14 mouse cellular contexts compared by ENCODE assay signal in the genomic region with DNA sequence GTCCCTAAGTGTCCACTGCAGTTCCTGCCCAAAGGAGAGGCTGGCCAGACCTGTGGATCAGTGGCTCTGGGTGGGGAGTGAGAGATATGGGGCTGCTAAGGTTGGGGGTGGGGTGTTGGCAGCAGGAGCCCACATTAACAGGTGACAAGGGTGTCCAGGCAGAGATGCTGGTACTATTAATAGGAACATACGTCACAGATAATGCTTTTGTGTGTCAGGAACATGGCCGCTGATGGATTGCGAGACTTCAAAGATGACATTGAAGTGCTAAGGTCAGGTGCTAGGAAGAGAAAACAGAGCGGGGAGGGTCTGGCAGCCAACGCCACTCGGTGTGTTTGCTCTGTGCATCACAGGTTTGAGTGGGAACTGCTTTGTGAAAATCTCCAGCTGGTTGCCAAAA. TPM values are rescaled to one million over a fixed set of nuclear protein-coding genes. Genes with fewer than 3 reads are reported as not detected.
DNase-seq lines count a peak whose midpoint lies in the region; ATAC-seq and TF ChIP-seq lines count a peak whose summit lies in the region.
"Had no signal": no experiment of that assay in that cellular context is flagged by ENCODE, and none has a peak within 500 bp of the region (broad histone marks: within the 10 kb centered on the region; RNA-seq: fewer than 3 reads in every experiment).

No protein-coding gene starts in this region.

- no peak overlapping the region for H3K4me3 ChIP-seq in thymus, adult 2 months (ENCODE audit: control insufficient read depth, insufficient read depth, low read length)
- no peak overlapping the region for H3K4me3 ChIP-seq in heart, postnatal 0 days (ENCODE audit: low read depth, low read length)

- 90% methylated on average over 6 of the region's 6 CpGs for WGBS in thymus, adult 2 months
- 40% methylated on average over 6 of the region's 6 CpGs for WGBS in heart, postnatal 0 days

- TF ChIP-seq EP300 in heart, postnatal 0 days (IDR thresholded peaks at IDR 0.05; ENCODE audit: low read depth): peak; percentile 75; the same call in 1 of the 2 replicates

- no peaks in the 10 kb centered on the region for H3K27me3 ChIP-seq in thymus, adult 2 months (ENCODE audit: control insufficient read depth, insufficient read depth, low read length)
- no peaks in the 10 kb centered on the region for H3K27me3 ChIP-seq in heart, postnatal 0 days (ENCODE audit: control insufficient read depth, insufficient read depth, low read length)

- H3K4me1 ChIP-seq in thymus, adult 2 months (replicated peaks; ENCODE audit: control insufficient read depth, insufficient read depth, low read length): peaks cover 40% of the 10 kb centered on the region
- peaks cover 41% of the 10 kb centered on the region for H3K4me1 ChIP-seq in heart, postnatal 0 days (ENCODE audit: control insufficient read depth, insufficient read depth)

- H3K27ac ChIP-seq in thymus, adult 2 months (ENCODE audit: control insufficient read depth, insufficient read depth, low read length): no peak overlapping the region
- H3K27ac ChIP-seq in heart, postnatal 0 days (ENCODE audit: low read depth): peak overlapping the region; percentile 96
- H3K27ac ChIP-seq: hindbrain, postnatal 0 days had no signal

- H3K36me3 ChIP-seq in thymus, adult 2 months (ENCODE audit: control insufficient read depth, insufficient read depth, low read length): no peaks in the 10 kb centered on the region
- H3K36me3 ChIP-seq in heart, postnatal 0 days (replicated peaks; ENCODE audit: control insufficient read depth, insufficient read depth, low read length): no peaks in the 10 kb centered on the region

- peak; percentile 84 for ATAC-seq in heart, postnatal 0 days (ENCODE audit: insufficient read depth, low read depth)
- ATAC-seq: forebrain, postnatal 0 days; hindbrain, postnatal 0 days had no signal

- peak; percentile 15 for DNase-seq in embryo, embryonic 9.5 days (ENCODE audit: extremely low spot score)
- DNase-seq in embryo, embryonic 11 days: no peak
- DNase-seq in thymus, postnatal 4 days: peak; percentile 11
- DNase-seq in thymus, adult 2 months: no peak
- DNase-seq in heart, postnatal 0 days (ENCODE audit: low spot score): peak; percentile 93
- DNase-seq in ovary, postnatal 10 days (ENCODE audit: low spot score): no peak
- DNase-seq in frontal cortex, adult 2 months (ENCODE audit: extremely low spot score in 1 of 2, low spot score in 1 of 2): no peak
- DNase-seq: forebrain, postnatal 0 days; gastrocnemius, postnatal 25 days; kidney, postnatal 25 days; lung, postnatal 10 days had no signal

- TF ChIP-seq CTCF in thymus, adult 2 months (IDR thresholded peaks at IDR 0.05; ENCODE audit: borderline replicate concordance, control insufficient read depth, extremely low read depth, insufficient read depth, low read length, poor library complexity): no peak
- no peak for TF ChIP-seq CTCF in heart, postnatal 0 days (IDR thresholded peaks at IDR 0.05; ENCODE audit: low read depth)

- peak overlapping the region; percentile 27; the same call in 1 of the 2 replicates for H3K4me2 ChIP-seq in heart, postnatal 0 days (ENCODE audit: low read depth, low read length)

- H3K9me3 ChIP-seq in heart, postnatal 0 days (replicated peaks; ENCODE audit: control insufficient read depth, low read length): no peaks in the 10 kb centered on the region

- no peak for TF ChIP-seq POLR2A in thymus, adult 2 months (IDR thresholded peaks at IDR 0.05; ENCODE audit: control insufficient read depth, extremely low read depth, insufficient read depth, low read length, poor library complexity)

- H3K9ac ChIP-seq in heart, postnatal 0 days (replicated peaks; ENCODE audit: low read depth, low read length): peak overlapping the region; percentile 42; the same call in 1 of the 2 replicates
- H3K9ac ChIP-seq: forebrain, postnatal 0 days had no signal

RNA-seq across cellular contexts. Expression of a gene that starts 44.4 kb away (rescaled TPM):
- 3.6 and 4.0 TPM in 2 replicates for polyA plus RNA-seq in thymus, adult 2 months (2012; rRNA removed)
- total RNA-seq in heart, postnatal 0 days (2014; rRNA removed; ENCODE audit: low replicate concordance): 1.6 TPM in 1 of 2 replicates, not detected in the other
- 0.10 and 0.14 TPM in 2 replicates for polyA plus RNA-seq in heart, postnatal 0 days (2015; fragmentation: Nextera tagmentation; extraction: Ambion mirVana)
- polyA plus RNA-seq in frontal cortex, adult 2 months (2012; rRNA removed): 0.02 and 0.08 TPM in 2 replicates
- total RNA-seq: common myeloid progenitor, adult 5-6 weeks; forebrain, postnatal 0 days; gastrocnemius, postnatal 25 days had no signal
- polyA plus RNA-seq: activated CD4-positive, CD25-positive, alpha-beta regulatory T cell, adult 4 months had no signal

Comparison
In these comparisons a context has a peak if more than half of its experiments do, and no peak if none do; other contexts are left out.
1. DNase-seq: peak in embryo, embryonic 9.5 days (single experiment), thymus, postnatal 4 days (single experiment) and heart, postnatal 0 days (single experiment); none in embryo, embryonic 11 days (single experiment), thymus, adult 2 months (single experiment), ovary, postnatal 10 days (single experiment) and frontal cortex, adult 2 months (0 of 2).